Mouse (Mus musculus): ENCODE measurements around the gene Dtnbp1. TPM values are rescaled to one million over a fixed set of nuclear protein-coding genes. Genes with fewer than 3 reads are reported as not detected.

Gene Dtnbp1
- total and polyA plus RNA-seq, 3 experiments, result 38.1 to 61.9 (median 58.5) TPM

DNA sequence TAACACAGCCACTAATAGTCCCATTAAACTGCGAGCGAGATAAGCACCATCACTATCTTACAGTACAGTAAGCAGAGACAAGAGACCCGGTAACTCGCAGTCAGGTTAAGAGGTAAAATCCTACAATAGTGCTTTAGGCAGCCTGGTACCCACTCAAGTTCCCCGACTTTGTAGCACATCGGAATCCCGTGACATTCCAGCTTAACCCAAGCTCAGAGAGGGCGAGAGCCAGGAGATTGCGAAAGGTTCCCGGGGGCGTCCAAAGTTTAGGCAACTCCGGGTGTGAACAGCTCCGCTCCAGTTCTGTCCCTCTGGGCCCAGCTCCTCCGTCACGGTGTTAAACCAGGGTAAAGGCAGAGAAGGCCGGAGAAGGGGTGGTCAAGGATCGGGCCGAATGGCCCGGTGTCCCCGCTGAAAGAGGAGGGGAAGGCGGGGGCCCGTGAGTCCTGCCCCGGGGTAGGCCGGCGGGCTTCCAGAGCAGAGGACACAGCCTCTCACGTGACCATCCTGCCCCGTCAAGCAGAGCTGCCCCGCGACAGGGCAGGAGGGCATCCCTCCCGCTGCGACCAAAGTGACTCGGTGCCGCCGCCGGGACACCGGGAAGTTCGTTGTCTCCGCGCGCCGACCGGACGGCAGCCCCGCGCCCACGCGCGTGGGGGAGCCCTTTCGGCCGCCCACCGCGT is 578 bp downstream of the Dtnbp1 start:
- DNase-seq, result peak; percentile 91

DNA sequence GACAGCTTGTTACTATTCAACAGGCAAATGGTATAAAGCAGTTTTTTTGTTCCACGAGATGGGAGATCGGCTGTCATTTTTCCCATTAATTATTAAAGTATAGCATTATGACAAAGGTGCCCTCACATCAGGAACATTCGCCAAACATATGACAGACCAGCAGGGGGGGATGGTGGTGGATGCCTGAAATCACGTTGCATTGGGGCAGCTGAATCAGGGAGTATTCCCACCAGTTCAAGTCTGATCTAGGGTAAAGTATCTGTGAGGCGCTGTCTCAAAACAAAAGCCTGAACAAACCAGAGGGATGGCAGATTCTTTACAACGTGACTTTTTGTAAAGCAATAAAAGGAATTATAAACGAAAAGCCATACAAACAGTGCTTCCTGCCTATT is 1.1 kb downstream of the Dtnbp1 start:
- peak; percentile 40 for DNase-seq

DNA sequence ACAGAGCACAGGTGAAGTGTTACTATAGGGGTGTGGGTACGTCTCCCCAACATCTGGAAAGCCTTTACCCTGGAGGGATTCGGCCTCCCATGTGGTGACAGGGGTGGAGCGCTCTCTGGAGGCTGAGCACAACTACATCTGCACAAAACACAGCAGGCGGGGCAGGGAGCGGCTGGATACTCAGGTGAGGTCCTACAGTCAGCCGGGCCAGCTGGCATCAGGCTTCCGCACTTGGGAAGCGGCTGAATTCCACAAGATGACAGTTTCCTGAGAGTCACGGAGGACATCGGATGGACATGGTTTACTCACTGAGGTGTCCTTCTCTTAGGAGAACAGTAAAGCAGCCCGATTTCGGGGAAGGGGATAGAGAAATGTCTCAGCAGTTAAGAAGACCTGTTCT is 2.7 kb downstream of the Dtnbp1 start:
- DNase-seq, result no peak

DNA sequence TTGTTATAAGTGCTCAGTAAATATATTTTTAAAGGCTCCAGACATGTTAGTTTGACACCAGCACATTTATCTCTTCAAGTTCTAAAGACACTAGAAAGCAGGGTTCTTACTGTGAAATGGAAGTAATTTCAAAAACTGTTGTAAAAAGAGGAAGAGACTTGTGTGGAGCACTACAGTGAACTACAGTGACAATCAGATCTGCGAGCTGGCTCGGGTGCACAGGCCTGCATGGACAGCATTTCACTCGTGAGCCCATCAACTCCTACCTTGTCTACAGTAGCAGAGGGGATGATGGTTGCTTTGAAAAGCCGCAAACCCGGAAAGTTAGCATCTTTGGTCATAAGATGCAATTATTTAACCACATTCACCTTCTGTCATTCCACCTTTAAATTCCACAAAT is 5.6 kb downstream of the Dtnbp1 start:
- DNase-seq, result no peak

DNA sequence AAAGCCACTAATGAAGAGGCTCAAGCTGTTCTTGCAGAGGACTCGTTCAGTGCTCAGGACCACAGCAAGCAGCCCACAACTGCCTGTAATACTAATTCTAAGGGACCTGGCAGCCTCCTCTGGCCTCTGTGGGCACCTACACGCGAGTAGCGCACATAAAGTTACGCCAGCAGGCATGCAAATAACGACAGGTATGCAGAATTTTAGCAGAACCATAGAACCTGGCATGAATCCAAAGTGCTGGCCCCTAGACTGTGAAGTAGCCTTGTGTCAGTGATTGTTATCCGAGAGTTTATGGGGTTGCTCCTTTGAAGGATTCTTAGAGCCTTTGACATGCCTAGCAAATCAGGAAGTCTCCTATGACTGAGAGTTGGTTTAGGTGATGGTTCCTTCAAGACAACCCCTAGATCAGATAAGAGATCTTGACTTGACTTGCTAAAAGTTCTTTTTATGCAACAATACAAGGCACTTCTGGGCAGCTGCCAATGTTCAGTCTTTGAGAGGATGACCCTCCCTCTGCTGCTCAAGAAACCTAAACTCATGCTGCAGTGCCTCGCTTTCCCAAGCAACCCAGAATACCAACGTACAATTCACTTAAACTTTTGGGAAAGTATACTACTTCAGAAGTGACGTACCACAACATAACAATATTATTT is 9.3 kb downstream of the Dtnbp1 start:
- DNase-seq, result no peak

DNA sequence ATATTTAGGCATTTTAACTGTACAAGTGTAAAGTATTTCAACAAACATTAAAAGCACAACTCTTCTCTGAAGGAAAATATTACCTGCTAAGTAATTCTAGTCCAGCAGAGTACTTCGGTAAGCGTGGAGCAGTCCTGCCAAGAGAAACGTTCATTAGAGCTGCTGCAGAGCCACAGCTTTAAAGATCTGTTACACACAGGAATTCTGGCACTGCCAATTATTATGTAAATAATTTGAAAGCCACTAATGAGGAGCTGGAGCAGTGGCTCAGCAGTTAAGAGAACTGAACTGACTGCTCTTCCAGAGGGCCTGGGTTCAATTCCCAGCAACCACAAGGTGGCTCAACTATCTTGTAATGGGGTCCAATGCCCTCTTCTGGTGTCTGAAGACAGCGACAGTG is 10.0 kb downstream of the Dtnbp1 start:
- DNase-seq, result no peak

DNA sequence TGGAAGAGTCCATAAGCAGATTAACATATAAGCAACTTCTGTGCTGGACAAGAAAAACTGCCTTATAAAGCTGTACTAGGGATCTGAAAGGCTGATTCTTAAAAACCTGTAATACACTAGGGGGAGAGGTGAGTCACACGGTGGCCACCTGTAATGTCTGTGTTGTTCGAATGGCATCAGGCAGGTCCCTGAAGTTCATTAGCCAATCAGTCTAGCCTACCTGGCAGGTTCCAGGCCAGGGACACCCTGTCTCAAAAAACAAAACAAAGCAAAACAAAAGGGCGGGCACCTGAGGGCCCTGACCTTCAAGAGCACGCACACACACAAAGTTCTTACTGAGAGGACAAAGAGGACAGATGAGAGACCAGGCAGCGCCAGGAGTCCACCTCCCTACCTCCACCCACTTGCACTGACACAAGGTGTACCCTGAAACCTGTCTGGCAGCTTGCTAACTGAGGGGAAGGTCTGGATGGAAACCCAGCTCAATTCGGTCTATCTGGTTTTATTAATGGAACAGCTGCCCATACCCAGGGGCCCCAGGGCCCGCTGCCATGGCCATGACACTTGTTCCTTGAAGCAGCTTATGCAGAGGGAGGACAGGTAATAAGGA is 11.8 kb downstream of the Dtnbp1 start:
- DNase-seq, result no peak

DNA sequence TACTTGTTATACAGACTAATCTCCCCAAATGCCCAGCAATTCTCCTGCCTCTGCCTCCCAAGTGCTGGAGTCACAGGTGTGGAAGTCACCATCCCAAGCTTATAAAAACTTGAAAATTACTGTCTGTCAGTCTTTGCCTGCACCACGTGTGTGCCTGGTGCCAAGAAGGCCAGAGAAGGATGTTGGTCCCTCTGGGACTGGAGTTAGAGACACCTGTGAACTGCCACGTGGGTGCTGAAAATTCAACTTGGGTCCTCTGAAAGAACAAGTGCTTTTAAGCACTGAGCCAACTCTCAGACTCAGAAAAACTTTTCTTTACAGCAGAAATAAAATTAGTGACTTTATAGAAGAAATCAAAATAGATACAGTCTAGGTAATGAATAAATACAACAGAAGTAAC is 15.6 kb downstream of the Dtnbp1 start:
- no peak for DNase-seq

DNA sequence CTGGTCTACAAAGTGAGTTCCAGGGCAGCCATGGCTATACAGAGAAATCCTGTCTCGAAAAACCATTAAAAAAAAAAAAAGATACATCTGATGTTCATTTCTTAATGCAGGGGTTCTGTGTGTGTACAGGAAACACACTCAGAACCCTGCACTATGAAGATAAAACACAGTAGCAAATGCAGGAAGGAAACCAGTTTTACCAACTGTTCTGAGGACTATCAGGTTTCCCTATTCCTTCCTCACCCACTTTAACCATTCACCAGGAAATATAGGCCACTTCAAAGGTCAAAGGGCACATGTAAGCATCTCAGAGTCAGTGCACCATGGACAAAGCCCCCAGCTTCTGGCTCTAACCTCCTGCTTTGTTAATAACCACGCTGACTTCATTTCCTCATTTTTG is 16.6 kb downstream of the Dtnbp1 start:
- DNase-seq, result no peak

DNA sequence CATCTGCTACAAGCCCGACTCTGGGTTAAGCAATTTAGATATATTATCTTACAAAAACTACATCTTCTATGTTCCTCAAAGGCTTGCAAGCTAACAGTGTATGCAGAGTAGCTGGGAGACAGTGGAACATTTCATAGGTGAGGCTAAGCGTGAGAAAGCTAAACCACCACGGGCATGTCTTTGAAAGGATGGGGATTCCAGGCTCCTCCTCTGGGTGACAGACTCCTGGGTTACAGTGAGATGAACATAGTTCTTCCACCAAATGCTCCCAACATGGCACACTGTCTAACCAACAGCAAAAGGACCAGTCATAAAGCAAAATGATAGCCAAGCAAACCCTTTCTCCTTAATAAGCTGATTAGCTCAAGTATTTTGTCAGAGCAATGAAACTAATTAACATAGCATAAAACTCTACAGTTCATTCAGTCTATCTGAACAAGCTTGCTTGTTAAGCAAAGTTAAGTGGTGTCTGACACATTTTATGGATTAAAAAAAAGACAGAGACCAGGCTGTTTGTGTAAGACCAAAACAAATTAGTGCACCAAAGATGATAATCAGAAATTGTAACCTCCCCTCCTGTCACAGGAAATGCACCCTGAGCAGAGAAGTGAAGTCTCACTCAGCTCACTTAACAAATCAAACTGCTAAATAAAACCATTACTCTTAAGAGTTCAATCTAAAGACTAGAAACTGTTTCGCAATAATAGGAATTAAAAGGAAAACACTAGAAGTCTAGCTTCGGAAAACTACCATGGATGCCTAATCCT is 18.1 kb downstream of the Dtnbp1 start:
- DNase-seq, result no peak

DNA sequence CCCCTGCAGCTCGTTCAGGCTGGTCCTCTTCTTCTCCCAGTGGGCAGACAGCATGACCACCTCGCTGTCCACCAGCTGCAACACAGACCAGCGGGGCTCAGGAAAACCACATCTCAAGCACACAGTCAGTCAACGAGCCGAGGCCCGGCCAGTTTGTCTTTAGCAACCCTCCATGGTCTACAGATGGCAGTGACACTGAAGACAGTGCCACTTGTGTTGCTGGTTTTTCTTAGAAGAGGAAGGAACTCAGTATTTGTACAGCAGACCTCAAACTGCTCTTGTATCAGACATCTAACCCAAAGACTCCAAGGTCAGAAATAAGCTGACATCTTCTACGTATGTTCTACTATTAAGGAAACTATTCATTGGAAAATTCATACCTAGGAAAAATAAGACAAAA is 19.1 kb downstream of the Dtnbp1 start:
- no peak for DNase-seq

DNA sequence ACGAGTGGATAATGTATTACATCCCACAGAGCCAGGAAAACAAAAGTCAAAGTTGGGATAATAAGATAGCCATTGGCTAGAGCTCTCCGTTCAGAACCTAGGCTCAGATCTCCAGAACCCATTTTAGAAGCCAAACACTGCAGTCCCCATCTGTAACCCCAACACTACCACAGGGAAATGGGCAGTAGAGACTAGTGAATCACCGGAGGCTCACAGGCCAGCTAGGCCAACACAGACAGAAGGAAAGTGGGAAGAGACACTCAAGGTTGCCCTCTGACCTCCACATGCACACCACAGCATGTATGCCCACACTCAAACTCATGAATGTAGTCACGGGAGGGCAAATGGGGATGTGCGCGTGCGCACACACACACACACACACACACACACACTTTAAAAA is 22.5 kb downstream of the Dtnbp1 start:
- DNase-seq, result no peak

DNA sequence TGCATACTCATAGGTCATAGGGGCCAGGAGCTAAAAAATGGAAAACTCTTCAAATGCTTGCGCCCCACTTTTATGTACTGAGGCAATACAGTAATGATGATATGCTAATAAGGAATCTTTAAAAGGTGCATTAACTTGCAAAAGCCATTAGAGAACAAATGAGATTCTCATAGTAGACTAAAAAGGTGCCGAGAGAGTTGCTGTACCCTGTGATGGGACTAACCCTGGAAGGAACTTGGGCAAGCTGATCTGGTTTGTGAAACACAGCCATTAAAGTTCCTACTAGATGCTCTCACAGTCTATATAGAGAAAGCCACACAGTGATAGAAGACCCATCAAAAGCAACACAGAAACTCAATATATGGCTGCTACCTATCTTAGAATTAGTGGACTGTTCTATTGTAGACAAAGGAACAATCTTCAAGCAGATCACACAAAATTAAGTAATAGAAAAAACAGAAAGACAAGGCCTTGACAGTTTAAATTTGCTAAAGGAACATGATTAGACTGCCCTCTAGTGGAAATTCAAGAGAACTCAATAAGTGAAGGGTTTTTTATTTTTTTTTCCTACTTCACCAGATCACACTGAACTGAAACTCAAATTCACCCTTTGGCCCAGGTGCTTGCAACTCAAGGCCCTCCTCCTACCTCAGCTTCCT is 24.3 kb downstream of the Dtnbp1 start:
- no peak for DNase-seq

DNA sequence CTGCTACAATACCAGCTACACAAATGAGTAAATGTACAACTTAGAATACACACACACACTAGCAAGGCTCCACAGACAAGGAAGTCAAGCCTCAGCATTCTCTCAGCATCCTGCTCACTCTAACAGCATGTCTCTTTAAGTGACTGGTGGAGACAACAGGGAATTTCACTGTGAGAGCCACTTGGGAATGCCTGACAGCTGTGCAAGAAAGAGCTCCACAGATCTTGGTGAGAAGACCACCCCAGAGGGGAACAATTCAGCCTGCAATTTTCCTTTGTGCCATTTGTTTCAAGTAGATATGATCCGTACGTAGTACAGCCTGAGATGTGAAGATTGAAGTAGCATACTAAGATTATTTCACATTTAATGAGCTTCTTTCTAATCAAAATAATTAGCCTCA is 24.9 kb downstream of the Dtnbp1 start:
- DNase-seq, result no peak

DNA sequence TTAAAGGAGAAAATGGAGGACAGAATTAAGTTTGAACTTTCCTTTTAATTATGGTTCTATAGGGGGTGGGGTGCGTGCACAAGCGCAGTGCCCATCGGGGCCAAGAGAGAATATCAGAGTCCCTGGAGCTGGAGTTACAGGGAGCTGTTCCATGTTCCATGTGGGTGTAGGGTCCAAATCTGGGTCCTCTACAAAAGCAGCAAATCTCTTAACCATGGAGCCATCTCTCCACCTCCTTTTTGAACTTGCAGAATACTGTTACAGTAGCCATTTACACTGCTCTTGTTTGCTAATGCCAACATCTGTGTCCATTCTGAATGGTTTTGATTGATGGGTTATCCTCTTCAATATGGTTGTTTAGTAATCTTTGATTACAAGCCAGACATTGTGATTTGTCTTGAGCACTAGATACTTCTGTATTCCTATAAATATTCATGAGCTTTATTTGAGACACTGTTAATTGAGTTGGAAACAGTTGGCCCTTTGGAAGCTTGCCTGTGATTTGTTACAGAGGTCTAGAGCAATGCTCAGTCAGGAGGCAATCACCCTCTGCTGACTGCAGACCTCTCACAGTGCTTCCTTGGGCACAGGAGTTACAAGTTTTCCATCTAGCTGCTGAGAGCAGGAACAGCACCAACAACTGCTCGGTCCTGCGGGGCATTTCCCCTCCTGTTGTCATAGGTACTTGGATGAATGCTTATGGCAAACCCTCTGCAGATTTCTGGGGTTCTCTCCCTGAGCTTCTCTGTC is 41.2 kb downstream of the Dtnbp1 start:
- DNase-seq, result no peak

DNA sequence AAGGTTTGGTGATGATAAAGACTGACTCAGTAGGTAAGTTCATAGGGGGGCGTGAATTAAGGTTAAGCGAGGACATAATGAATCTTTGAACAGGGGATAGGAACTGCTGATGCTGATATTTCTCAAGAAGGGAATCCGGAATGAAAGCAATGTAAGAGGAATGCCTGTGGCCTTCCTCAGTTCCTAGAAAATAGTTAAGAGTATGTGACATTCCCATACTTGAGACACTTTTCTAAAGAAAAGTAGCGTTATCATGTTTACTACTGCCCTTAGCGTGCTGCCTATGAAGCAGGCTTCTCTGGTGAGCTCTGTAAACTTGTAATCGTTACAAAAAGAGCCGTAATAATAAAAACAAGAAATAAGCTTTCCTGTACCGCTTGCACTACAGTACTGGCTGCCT is 44.9 kb downstream of the Dtnbp1 start:
- no peak for DNase-seq

DNA sequence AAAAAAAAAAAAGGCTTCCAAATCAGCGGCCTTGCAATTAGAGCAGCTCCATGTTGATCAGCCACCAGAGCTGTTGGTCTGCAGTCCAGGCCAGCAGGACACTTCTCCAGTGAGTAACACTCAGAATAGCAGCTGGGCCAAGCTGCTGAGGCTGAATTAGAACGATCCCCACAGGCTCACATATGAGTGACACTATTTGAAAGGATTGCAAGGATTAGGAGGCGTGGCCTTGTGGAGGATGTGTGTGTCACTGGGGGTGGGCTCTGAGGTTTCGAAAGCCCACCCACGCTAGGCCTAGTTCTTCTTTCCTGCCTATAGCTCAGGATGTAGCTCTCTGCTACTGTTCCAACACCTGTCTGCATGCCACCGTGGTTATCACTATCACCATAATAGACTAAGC is 46.2 kb downstream of the Dtnbp1 start:
- no peak for DNase-seq

DNA sequence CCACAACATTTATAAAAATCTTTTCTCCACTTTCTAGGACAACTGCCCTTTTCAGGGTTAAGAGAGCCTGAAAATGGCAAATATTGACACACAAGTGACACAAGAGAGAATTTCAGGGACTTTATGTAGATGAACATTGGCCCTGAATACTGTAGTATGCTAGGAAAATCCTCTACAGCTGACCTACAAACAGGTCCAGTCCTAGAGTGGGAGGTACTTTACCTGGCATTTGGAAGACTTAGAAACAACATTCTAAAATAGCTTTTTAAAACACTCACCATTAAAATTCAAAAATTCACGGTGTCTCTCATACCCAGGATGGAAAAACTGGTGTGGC is 47.7 kb downstream of the Dtnbp1 start:
- no peak for DNase-seq

DNA sequence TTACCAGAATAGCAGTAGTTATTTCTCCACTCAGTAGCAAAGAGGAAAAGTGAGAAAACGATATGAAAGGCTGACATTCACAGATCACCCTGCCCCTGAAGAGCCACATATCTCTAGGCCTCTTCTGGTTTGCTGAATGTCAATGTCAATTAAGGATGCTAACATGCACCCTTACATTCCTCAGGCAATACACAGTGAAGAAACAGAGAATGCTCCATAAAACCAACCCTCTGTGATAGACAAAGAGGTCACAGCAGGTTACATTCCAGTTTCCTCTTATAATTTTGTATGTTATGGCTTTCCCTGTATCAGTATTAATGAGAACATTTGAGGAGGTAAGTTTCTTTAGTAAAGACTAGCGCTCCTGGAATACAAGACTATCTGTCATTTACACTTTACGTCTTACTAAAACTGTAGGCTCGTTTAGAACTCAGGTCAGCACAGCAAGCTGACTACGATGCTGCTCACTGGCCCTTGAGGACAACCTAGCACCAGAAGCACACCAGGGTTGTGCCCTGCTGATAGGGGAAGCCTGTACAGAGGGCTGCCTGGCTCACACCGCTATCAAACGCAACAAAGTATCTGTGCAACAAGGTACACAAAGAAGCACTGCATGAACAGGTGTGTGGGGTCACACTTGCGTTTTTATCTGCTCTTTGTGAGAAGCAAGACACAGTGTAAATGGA is 48.3 kb downstream of the Dtnbp1 start:
- DNase-seq, result no peak

DNA sequence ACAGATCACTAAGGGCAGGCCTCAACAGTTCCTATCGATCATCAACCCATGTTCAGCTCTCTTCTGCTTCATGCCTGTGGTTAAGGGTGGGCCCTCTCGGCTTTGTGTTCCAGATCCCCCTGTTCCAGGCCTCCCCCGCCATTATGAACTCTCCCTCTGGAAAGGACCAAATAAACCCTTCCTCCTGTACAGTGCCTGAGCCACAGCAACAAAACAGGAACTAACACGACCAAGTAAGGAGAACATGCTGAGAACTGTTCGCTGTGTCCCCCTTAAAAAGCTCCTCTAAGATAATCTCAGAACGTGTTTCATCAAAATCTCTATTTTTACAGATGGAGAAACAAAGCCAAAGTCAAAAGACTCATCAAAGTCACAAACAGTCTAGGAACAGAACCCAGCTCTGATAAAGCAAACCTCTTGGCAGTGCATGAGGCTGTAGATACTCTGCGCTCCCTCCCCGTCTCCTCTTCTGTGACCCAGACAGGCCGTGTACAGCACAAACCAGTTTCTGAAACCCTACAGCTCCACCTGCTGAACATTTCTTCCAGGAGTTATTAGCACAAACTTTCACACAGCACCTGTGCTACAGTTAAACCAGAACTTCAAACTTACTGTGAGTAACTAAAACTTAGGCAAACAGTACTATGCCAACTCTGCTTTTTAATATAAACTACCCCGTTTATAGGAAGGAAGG is 49.4 kb downstream of the Dtnbp1 start:
- DNase-seq, result no peak
